Mouse (Mus musculus) adrenal gland, adult 2 months (tissue): ENCODE measurements around the gene Vegfb. TPM values are rescaled to one million over a fixed set of nuclear protein-coding genes. Genes with fewer than 3 reads are reported as not detected.

Experiments used
- DNase-seq: peaks from one replicate; pipeline ENCODE4 v3.0.0; 2021
- polyA plus RNA-seq: library from polyadenylated mRNA; depleted of rRNA; stranded (reverse); fragments of >200 nt; gene quantifications from 2 replicates; pipeline ENCODE4 v1.2.3, GENCODE M21; 2012; rRNA removed
- total RNA-seq, 2 experiments: library from RNA; stranded (reverse); gene quantifications; 2 replicates each; pipeline ENCODE4 v1.2.3; 2021

Gene Vegfb
- total and polyA plus RNA-seq, 3 experiments = 109 to 149 (median 131) TPM

GRCm38 (mm10) chr19:6941372-6942248, 45.8 kb downstream of the Vegfb start, which contains the start of gene Bad:
Gene Bad (plus strand): TSS chr19:6941861.
- peak; percentile 96 for DNase-seq

DNA sequence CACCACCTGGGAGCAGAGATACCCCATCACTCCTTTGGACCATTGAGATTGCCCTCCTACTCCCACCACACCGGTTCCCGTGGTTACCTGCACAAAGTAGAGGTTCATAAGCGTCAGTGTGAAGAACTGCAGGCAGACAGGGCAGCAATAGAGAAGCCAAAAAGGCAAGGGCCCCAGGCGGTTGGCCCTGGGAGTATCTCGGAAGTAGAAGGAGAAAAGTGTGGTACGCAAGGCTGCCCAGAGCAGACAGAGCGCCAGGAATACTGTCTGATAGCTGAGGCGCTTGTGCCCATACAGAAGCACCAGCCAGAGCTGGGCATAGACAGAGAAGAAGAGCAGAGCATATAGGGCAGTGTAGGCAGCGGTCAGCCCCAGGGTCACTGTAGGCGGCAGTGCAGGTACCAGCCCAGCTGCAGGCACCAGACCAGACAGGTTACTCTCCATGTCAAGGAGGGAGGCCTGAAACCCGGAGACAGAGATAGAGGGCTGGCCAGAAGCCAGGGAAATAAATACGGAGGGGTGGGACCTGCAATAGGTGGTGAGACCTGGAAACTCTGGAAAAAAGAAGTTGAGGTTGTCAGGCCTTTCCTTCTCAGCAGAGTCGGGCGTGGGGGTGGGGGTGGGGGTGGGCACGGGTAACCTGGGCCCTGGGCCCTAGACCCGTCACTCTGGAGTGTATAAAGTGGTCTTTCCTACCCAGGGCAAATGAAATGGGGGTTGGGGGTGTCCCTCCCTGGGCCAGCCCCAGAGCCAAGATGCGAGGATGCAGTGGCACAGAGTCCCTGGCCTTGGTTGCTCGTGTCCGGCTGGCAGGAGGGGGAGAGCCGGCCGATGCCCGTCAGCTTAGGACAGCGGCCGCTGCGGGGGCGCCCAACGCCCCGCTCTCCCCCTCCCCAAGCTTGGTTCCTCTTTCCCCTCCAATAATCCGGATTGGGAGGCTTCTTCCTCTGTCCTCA, 46.8 kb downstream of the Vegfb start:
- DNase-seq = peak; percentile 29

DNA sequence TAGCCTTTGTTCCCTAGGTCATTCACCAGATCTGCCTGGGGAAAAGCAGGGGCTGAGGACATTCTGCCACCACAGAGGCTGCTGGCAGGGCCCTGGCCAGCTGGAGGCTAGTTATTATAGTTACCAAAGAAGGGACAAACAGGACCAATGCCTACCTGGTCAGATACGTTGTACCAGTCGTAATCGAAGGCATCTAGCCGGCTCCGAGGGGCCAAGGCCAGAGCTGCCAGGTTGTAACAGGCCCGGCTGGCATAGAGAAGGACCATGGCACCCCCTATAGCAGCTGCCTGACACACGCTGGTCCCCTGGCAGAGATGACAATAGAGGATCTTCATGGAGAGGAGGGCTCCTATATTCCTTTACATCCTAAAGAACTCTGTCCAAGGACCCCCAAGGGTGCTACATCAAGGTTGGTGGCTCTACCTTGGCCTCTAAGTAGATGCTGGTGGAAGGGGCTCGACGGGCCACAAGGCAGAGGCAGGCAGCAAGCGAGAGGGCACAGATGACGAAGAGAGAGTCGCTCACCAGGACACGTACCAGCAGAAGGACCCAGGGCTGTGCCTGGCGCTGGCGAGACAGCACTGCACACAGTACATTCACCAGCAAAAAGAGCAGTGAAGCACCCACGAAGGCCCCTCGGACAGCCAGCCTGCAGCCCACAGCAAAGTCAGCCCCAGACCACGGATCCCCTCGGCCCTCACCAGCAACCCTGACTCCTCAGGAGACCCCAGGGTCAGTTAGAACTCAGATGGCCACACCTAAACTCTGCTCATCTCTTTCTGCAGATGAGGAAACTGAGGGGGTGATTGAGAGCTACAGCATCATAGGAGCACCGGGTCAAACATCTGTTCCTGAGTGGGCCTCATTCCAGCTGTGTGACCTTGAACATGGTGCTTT, 48.1 kb downstream of the Vegfb start:
- no peak for DNase-seq

DNA sequence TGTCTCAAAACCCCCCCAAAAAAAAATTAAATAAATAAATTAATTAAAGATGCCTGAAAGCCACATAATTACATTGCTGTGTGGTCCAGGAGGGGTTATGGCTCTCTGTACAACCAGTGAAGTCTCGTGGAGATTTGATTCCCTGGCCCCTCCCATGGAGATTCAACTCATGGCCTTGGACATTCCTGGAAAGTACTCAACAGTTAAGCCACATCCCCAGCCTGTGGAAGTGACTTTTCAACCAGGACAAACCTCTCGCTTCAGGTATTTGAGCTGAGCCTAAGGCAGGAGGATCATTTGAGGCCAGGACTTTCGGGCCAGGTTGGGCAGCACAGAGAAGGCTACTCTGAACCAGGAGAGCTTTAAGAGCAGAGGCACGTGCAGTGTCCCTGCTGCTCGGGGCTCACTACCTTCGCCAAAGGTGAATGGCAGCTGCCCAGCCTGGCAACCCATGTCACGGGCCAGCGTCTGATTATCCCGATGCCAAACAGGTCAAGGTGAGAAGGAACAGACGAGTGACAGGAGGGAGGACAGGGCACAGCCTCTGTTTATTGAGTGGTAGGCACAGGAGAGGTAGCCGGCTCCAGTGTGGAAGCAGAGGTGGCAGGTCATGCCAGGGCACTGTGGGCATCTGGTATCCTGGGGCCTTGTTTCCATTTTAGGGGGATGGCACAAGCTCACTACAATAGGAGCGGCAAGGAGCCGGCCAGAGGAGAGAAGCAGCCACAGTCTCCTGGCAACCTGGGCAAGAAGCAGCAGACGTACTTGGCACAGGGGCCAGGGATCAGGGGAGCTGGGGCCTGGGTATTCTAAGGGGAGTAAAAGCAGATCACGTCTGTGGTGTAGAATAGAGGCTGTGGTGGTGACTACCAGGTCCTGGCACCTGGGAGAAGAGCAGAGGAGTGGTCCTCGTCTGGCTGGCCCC, 49.6 kb downstream of the Vegfb start:
- peak; percentile 38 for DNase-seq

- DNase-seq = no peak
Observed at GRCm38 (mm10) chr19:6936299-6936698, 51.2 kb downstream of the Vegfb start.

GRCm38 (mm10) chr19:6934195-6934977, 53.1 kb downstream of the Vegfb start, which contains the start of gene Kcnk4:
Gene Kcnk4 (minus strand): TSS chr19:6934515.
- no peak for DNase-seq

GRCm38 (mm10) chr19:6933436-6934194, 53.8 kb downstream of the Vegfb start:
- DNase-seq = peak; percentile 32

DNA sequence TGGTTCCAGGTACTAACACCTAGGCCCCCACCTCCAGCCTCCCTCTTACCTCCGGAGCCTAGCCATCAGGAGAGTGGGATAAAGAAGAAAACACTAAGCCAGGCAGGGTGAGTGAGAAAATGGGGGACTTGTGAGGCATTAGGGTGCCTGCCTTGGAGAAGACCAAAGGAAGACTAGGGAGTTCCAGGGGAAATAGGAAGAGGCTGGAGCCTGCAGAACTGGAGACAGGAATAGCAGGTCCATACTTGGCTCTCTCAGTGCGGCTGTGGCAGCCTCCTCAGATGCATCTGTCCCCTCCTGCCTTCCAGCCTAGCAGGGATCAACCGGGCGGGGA, 54.4 kb downstream of the Vegfb start:
- DNase-seq = no peak

Other genes starting within 250 kb of the Vegfb start
- 10 to 100 TPM; 18.1 to 32.3 TPM for gene Rps6ka4, start 147.0 kb downstream of the Vegfb start, total RNA-seq
- 48.2 and 49.8 TPM in 2 replicates for gene Rps6ka4, start 147.0 kb downstream of the Vegfb start, polyA plus RNA-seq
- 1 to 10 TPM; 1.9 to 2.1 TPM for gene Ccdc88b, start 129.4 kb downstream of the Vegfb start, total RNA-seq
- 3.2 and 4.3 TPM in 2 replicates for gene Ccdc88b, start 129.4 kb downstream of the Vegfb start, polyA plus RNA-seq
- gene Trmt112, start 78.0 kb downstream of the Vegfb start, total RNA-seq = 100 to 1,000 TPM; 103 to 118 TPM
- 197 and 206 TPM in 2 replicates for gene Trmt112, start 78.0 kb downstream of the Vegfb start, polyA plus RNA-seq
- 100 to 1,000 TPM; 297 to 298 TPM for gene Prdx5, start 77.5 kb downstream of the Vegfb start, total RNA-seq
- 90.2 and 91.2 TPM in 2 replicates for gene Prdx5, start 77.5 kb downstream of the Vegfb start, polyA plus RNA-seq
- gene Esrra, start 65.8 kb downstream of the Vegfb start, total RNA-seq = 10 to 100 TPM; 29.3 to 62.8 TPM
- 67.6 and 87.7 TPM in 2 replicates for gene Esrra, start 65.8 kb downstream of the Vegfb start, polyA plus RNA-seq
- gene Catsperz, start 62.3 kb downstream of the Vegfb start, total RNA-seq = under 1 TPM in 1 of 2 experiments, not detected in 1; 0.58 TPM
- gene Catsperz, start 62.3 kb downstream of the Vegfb start, polyA plus RNA-seq = not detected in 2 replicates
- under 1 TPM in 1 of 2 experiments, not detected in 1; 0.31 TPM for gene Kcnk4, start 53.1 kb downstream of the Vegfb start, total RNA-seq
- 0.06 TPM in 1 of 2 replicates, not detected in the other for gene Kcnk4, start 53.1 kb downstream of the Vegfb start, polyA plus RNA-seq
- 10 to 100 TPM; 44.7 to 58.7 TPM for gene Bad, start 45.8 kb downstream of the Vegfb start, total RNA-seq
- 91.2 and 102 TPM in 2 replicates for gene Bad, start 45.8 kb downstream of the Vegfb start, polyA plus RNA-seq
- 10 to 100 TPM; 47.9 to 51.5 TPM for gene Gpr137, start 45.2 kb downstream of the Vegfb start, total RNA-seq
- 202 and 223 TPM in 2 replicates for gene Gpr137, start 45.2 kb downstream of the Vegfb start, polyA plus RNA-seq
- 100 to 1,000 TPM; 123 to 288 TPM for gene Ppp1r14b, start 12.7 kb downstream of the Vegfb start, total RNA-seq
- gene Ppp1r14b, start 12.7 kb downstream of the Vegfb start, polyA plus RNA-seq = 156 and 181 TPM in 2 replicates
- 10 to 100 TPM; 34.1 to 47.8 TPM for gene Plcb3, start 11.2 kb downstream of the Vegfb start, total RNA-seq
- 69.1 and 87.1 TPM in 2 replicates for gene Plcb3, start 11.2 kb downstream of the Vegfb start, polyA plus RNA-seq
- 100 to 1,000 TPM; 110 to 119 TPM for gene Fkbp2, start 7.2 kb downstream of the Vegfb start, total RNA-seq
- 31.3 and 35.4 TPM in 2 replicates for gene Fkbp2, start 7.2 kb downstream of the Vegfb start, polyA plus RNA-seq
- gene Dnajc4, start 4.9 kb upstream of the Vegfb start, total RNA-seq = 10 to 100 TPM; 42.6 to 50.7 TPM
- gene Dnajc4, start 4.9 kb upstream of the Vegfb start, polyA plus RNA-seq = 43.0 and 47.5 TPM in 2 replicates
- 10 to 100 TPM; 28.3 to 40.7 TPM for gene Nudt22, start 8.5 kb upstream of the Vegfb start, total RNA-seq
- 122 and 130 TPM in 2 replicates for gene Nudt22, start 8.5 kb upstream of the Vegfb start, polyA plus RNA-seq
- gene Trpt1, start 8.5 kb upstream of the Vegfb start, total RNA-seq = 10 to 100 TPM; 11.5 to 16.3 TPM
- 18.1 and 20.3 TPM in 2 replicates for gene Trpt1, start 8.5 kb upstream of the Vegfb start, polyA plus RNA-seq
- gene Fermt3, start 31.8 kb upstream of the Vegfb start, total RNA-seq = 1 to 10 TPM; 6.7 to 7.1 TPM
- 10.4 and 10.8 TPM in 2 replicates for gene Fermt3, start 31.8 kb upstream of the Vegfb start, polyA plus RNA-seq
- gene Stip1, start 52.3 kb upstream of the Vegfb start, total RNA-seq = 100 to 1,000 TPM; 175 to 323 TPM
- 22.8 and 43.0 TPM in 2 replicates for gene Stip1, start 52.3 kb upstream of the Vegfb start, polyA plus RNA-seq
- gene Macrod1, start 69.2 kb upstream of the Vegfb start, total RNA-seq = 10 to 100 TPM; 56.4 to 65.1 TPM
- gene Macrod1, start 69.2 kb upstream of the Vegfb start, polyA plus RNA-seq = 134 and 138 TPM in 2 replicates
- 1 to 10 TPM; 2.1 to 9.2 TPM for gene Flrt1, start 118.1 kb upstream of the Vegfb start, total RNA-seq
- 0.79 and 2.9 TPM in 2 replicates for gene Flrt1, start 118.1 kb upstream of the Vegfb start, polyA plus RNA-seq
- 100 to 1,000 TPM; 130 to 138 TPM for gene Otub1, start 218.7 kb upstream of the Vegfb start, total RNA-seq
- 139 and 141 TPM in 2 replicates for gene Otub1, start 218.7 kb upstream of the Vegfb start, polyA plus RNA-seq
- 1,000 to 10,000 TPM; 1,087 to 1,191 TPM for gene Cox8a, start 230.0 kb upstream of the Vegfb start, total RNA-seq
- gene Cox8a, start 230.0 kb upstream of the Vegfb start, polyA plus RNA-seq = 2,774 and 3,841 TPM in 2 replicates